Mouse (Mus musculus) liver, postnatal 0 days (tissue): ENCODE measurements around the gene Dock6.

ENCODE experiments used
- CTCF ChIP-seq: sonication (generic); IDR thresholded peaks from 2 replicates; pipeline ENCODE4 v1.5.1; 2016; ENCODE audit warnings: antibody characterized with exemption, low read depth
- EP300 ChIP-seq: IDR thresholded peaks from 2 replicates; pipeline ENCODE4 v1.6.1; 2016; ENCODE audit warnings: antibody characterized with exemption, low read depth, mild to moderate bottlenecking

DNA sequence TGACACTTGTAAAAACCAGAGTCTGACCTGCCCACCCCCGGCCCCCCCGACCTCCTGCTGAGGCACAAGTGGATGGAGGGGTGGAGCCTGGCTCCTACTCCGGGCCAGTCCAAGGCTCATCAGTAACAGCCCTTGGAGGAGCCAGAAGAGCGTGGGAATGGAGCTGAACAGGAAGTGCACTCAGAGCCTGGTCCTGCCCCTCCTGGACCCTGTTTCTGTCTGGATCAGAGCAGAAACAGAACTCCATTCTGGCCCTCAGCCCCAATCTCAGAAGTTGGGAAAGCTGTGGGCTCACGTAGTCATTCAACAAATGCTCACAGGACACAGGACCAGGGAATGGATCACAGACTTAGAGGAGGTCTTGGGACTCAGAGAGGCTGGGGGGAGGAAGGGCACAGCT lies 10.0 kb downstream of the Dock6 start:
- TF ChIP-seq CTCF (no peak), EP300 (no peak)
